Mouse (Mus musculus): Measurements from ENCODE around the gene Apoc3. TPM values are rescaled to one million over a fixed set of nuclear protein-coding genes. Genes with fewer than 3 reads are reported as not detected.

The Apoc3 gene
- polyA plus RNA-seq, 1 experiment from 2014 or later = not detected

- no peaks in the 10 kb centered on the region for H3K36me3 ChIP-seq (ENCODE audit: control insufficient read depth, insufficient read depth, low read length)
- H3K9ac ChIP-seq (ENCODE audit: low read depth, low read length) = no peak overlapping the region
- no peak for ATAC-seq (replicated peaks; ENCODE audit: insufficient number of reproducible peaks, low FRiP score, low TSS enrichment)
- H3K4me1 ChIP-seq (ENCODE audit: control insufficient read depth, insufficient read depth, low read length) = no peaks in the 10 kb centered on the region
- H3K4me2 ChIP-seq = no peak overlapping the region
- 81% methylated on average over 7 of the region's 7 CpGs for WGBS (ENCODE audit: insufficient replicate concordance)
- H3K27me3 ChIP-seq (ENCODE audit: control insufficient read depth, insufficient read depth, low read length) = no peaks in the 10 kb centered on the region
- no peaks in the 10 kb centered on the region for H3K9me3 ChIP-seq (replicated peaks; ENCODE audit: control insufficient read depth, low read length)
- H3K27ac ChIP-seq (ENCODE audit: low read depth, low read length) = no peak overlapping the region
- H3K4me3 ChIP-seq (ENCODE audit: low read depth, low read length) = no peak overlapping the region
Measured at GRCm38 (mm10) chr9:46261131-46261530, 25.7 kb upstream of the Apoc3 start.

DNA sequence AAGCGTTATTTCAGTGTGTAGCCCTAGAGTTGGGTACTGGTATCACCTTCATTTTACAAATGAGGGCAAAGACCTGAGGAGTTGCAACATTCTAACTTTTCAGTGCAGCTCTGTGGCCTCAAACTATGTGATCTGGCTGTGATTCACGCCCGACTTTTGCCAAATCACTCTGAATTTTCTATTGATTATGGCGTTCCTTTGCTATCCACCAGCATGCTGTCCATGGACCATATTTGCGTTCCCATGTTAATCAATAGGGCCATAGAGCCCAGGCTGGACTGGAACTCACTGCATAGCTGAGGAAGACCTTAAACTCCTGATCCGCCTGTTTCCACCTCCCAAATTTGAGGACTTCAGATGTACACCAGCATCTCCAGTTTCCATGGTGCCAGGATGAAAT is 23.7 kb upstream of the Apoc3 start:
- Histone ChIP-seq H3K9ac (ENCODE audit: low read depth, low read length) (no peak overlapping the region), H3K4me2 (no peak overlapping the region), H3K9me3 (replicated peaks; ENCODE audit: control insufficient read depth, low read length) (no peaks in the 10 kb centered on the region), H3K27ac (ENCODE audit: low read depth, low read length) (no peak overlapping the region), H3K36me3 (ENCODE audit: control insufficient read depth, insufficient read depth, low read length) (no peaks in the 10 kb centered on the region), H3K27me3 (ENCODE audit: control insufficient read depth, insufficient read depth, low read length) (no peaks in the 10 kb centered on the region), H3K4me1 (ENCODE audit: control insufficient read depth, insufficient read depth, low read length) (no peaks in the 10 kb centered on the region), H3K4me3 (ENCODE audit: low read depth, low read length) (no peak overlapping the region)
- 78% methylated on average over 6 of the region's 6 CpGs for WGBS (ENCODE audit: insufficient replicate concordance)
- no peak for ATAC-seq (replicated peaks; ENCODE audit: insufficient number of reproducible peaks, low FRiP score, low TSS enrichment)

DNA sequence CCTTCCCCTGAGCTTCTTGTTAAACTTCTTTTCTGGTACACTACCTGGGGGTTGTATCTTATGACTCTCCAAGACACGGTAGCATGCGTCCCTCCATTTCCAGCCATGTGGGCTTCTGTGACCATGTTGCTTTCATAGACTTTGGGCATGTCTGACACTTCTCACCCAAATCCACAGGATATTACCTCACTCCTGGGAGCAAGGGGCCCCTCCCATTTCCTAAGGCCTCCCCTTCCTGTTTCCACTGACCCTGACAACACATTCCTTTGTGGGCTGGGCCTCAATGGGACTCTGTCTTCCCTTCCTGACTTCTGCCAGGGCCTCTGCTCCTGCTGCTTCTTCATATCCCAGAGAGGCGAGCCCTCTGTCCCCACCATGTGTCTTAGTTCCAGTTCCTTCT is 22.1 kb upstream of the Apoc3 start:
- Histone ChIP-seq H3K9me3 (replicated peaks; ENCODE audit: control insufficient read depth, low read length) (no peaks in the 10 kb centered on the region), H3K27ac (ENCODE audit: low read depth, low read length) (peak overlapping the region; percentile 46), H3K36me3 (ENCODE audit: control insufficient read depth, insufficient read depth, low read length) (no peaks in the 10 kb centered on the region), H3K4me2 (no peak overlapping the region), H3K27me3 (ENCODE audit: control insufficient read depth, insufficient read depth, low read length) (no peaks in the 10 kb centered on the region), H3K9ac (ENCODE audit: low read depth, low read length) (no peak overlapping the region), H3K4me1 (ENCODE audit: control insufficient read depth, insufficient read depth, low read length) (no peaks in the 10 kb centered on the region), H3K4me3 (ENCODE audit: low read depth, low read length) (no peak overlapping the region)
- ATAC-seq (replicated peaks; ENCODE audit: insufficient number of reproducible peaks, low FRiP score, low TSS enrichment) = no peak
- 63% methylated on average over 3 of the region's 3 CpGs for WGBS (ENCODE audit: insufficient replicate concordance)

- no peaks in the 10 kb centered on the region for H3K4me1 ChIP-seq (ENCODE audit: control insufficient read depth, insufficient read depth, low read length)
- H3K27ac ChIP-seq (ENCODE audit: low read depth, low read length) = no peak overlapping the region
- H3K4me3 ChIP-seq (ENCODE audit: low read depth, low read length) = no peak overlapping the region
Measured at GRCm38 (mm10) chr9:46256658-46257385, 21.4 kb upstream of the Apoc3 start.

DNA sequence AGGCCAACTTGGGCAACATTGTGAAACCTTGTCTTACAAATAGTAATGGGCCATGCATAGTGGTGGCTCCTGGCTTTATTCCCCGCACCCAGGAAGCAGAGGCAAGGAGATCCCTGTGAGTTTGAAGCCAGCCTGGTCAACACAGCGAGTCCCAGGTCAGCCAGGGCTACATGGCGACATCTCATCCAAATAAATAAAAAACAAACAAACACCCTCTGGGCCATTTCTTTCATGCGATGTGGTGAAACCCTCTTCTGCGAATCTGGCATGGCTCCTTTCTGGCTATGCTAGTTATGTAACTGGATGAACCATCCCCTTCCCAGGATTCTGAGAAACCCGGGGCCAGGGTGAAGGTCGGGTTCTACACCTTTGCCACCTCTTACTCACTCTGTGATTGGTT is 20.7 kb upstream of the Apoc3 start:
- Histone ChIP-seq H3K9ac (ENCODE audit: low read depth, low read length) (no peak overlapping the region), H3K4me1 (ENCODE audit: control insufficient read depth, insufficient read depth, low read length) (no peaks in the 10 kb centered on the region), H3K27me3 (ENCODE audit: control insufficient read depth, insufficient read depth, low read length) (no peaks in the 10 kb centered on the region), H3K4me2 (no peak overlapping the region), H3K36me3 (ENCODE audit: control insufficient read depth, insufficient read depth, low read length) (no peaks in the 10 kb centered on the region), H3K9me3 (replicated peaks; ENCODE audit: control insufficient read depth, low read length) (no peaks in the 10 kb centered on the region), H3K27ac (ENCODE audit: low read depth, low read length) (no peak overlapping the region), H3K4me3 (ENCODE audit: low read depth, low read length) (no peak overlapping the region)
- 79% methylated on average over 7 of the region's 7 CpGs for WGBS (ENCODE audit: insufficient replicate concordance)
- no peak for ATAC-seq (replicated peaks; ENCODE audit: insufficient number of reproducible peaks, low FRiP score, low TSS enrichment)

More at GRCm38 (mm10) chr9:46256658-46257385, 21.4 kb upstream of the Apoc3 start:
- Histone ChIP-seq H3K9ac (ENCODE audit: low read depth, low read length) (no peak overlapping the region), H3K9me3 (replicated peaks; ENCODE audit: control insufficient read depth, low read length) (no peaks in the 10 kb centered on the region), H3K4me2 (no peak overlapping the region), H3K36me3 (ENCODE audit: control insufficient read depth, insufficient read depth, low read length) (no peaks in the 10 kb centered on the region), H3K27me3 (ENCODE audit: control insufficient read depth, insufficient read depth, low read length) (no peaks in the 10 kb centered on the region)
- WGBS (ENCODE audit: insufficient replicate concordance) = 84% methylated on average over 10 of the region's 10 CpGs
- ATAC-seq (replicated peaks; ENCODE audit: insufficient number of reproducible peaks, low FRiP score, low TSS enrichment) = no peak

GRCm38 (mm10) chr9:46246752-46247324 is 11.4 kb upstream of the Apoc3 start:
- no peaks in the 10 kb centered on the region for H3K36me3 ChIP-seq (ENCODE audit: control insufficient read depth, insufficient read depth, low read length)
- H3K27me3 ChIP-seq (ENCODE audit: control insufficient read depth, insufficient read depth, low read length) = no peaks in the 10 kb centered on the region
- H3K4me3 ChIP-seq (ENCODE audit: low read depth, low read length) = no peak overlapping the region
- no peak overlapping the region for H3K4me2 ChIP-seq
- peaks cover 11% of the 10 kb centered on the region; the same call in 1 of the 2 replicates for H3K4me1 ChIP-seq (ENCODE audit: control insufficient read depth, insufficient read depth, low read length)
- no peaks in the 10 kb centered on the region for H3K9me3 ChIP-seq (replicated peaks; ENCODE audit: control insufficient read depth, low read length)
- 31% methylated on average over 11 of the region's 11 CpGs for WGBS (ENCODE audit: insufficient replicate concordance)
- H3K27ac ChIP-seq (ENCODE audit: low read depth, low read length) = no peak overlapping the region
- no peak overlapping the region for H3K9ac ChIP-seq (ENCODE audit: low read depth, low read length)
- no peak for ATAC-seq (replicated peaks; ENCODE audit: insufficient number of reproducible peaks, low FRiP score, low TSS enrichment)

DNA sequence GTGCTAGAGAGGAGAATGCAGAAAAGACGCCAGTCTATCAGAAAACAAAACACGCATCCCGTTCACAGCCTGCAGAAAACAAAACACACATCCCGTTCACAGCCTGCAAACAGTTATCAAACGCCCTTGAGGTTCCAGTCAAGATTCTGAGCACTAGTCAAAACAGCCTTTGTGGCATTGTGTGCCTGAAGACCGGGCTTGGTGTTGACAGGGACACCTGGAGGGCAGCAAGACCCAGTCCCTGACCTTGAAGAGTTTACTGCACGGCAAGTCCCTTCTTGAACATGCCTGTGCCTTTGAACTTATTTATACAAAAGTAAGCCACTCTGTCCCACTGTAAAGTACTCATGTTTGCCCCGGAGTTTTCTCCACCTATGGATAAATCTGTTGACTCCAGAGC is 8.1 kb upstream of the Apoc3 start:
- H3K27me3 ChIP-seq (ENCODE audit: control insufficient read depth, insufficient read depth, low read length) = no peaks in the 10 kb centered on the region
- peaks cover 11% of the 10 kb centered on the region; the same call in 1 of the 2 replicates for H3K4me1 ChIP-seq (ENCODE audit: control insufficient read depth, insufficient read depth, low read length)
- H3K4me2 ChIP-seq = no peak overlapping the region
- no peak overlapping the region; the same call in 1 of the 2 replicates for H3K9ac ChIP-seq (ENCODE audit: low read depth, low read length)
- H3K27ac ChIP-seq (ENCODE audit: low read depth, low read length) = no peak overlapping the region
- WGBS (ENCODE audit: insufficient replicate concordance) = 32% methylated on average over 8 of the region's 8 CpGs
- H3K4me3 ChIP-seq (ENCODE audit: low read depth, low read length) = no peak overlapping the region
- no peaks in the 10 kb centered on the region for H3K9me3 ChIP-seq (replicated peaks; ENCODE audit: control insufficient read depth, low read length)
- no peaks in the 10 kb centered on the region for H3K36me3 ChIP-seq (ENCODE audit: control insufficient read depth, insufficient read depth, low read length)
- ATAC-seq (replicated peaks; ENCODE audit: insufficient number of reproducible peaks, low FRiP score, low TSS enrichment) = no peak

- Histone ChIP-seq H3K27ac (ENCODE audit: low read depth, low read length) (no peak overlapping the region), H3K9ac (ENCODE audit: low read depth, low read length) (no peak overlapping the region), H3K27me3 (ENCODE audit: control insufficient read depth, insufficient read depth, low read length) (no peaks in the 10 kb centered on the region), H3K36me3 (ENCODE audit: control insufficient read depth, insufficient read depth, low read length) (no peaks in the 10 kb centered on the region), H3K4me1 (ENCODE audit: control insufficient read depth, insufficient read depth, low read length) (peaks cover 11% of the 10 kb centered on the region; the same call in 1 of the 2 replicates), H3K4me3 (ENCODE audit: low read depth, low read length) (no peak overlapping the region), H3K9me3 (replicated peaks; ENCODE audit: control insufficient read depth, low read length) (no peaks in the 10 kb centered on the region), H3K4me2 (no peak overlapping the region)
- 56% methylated on average over 4 of the region's 4 CpGs for WGBS (ENCODE audit: insufficient replicate concordance)
- no peak for ATAC-seq (replicated peaks; ENCODE audit: insufficient number of reproducible peaks, low FRiP score, low TSS enrichment)
Measured at GRCm38 (mm10) chr9:46243122-46243521, 7.7 kb upstream of the Apoc3 start.

- Histone ChIP-seq H3K9ac (ENCODE audit: low read depth, low read length) (no peak overlapping the region), H3K36me3 (ENCODE audit: control insufficient read depth, insufficient read depth, low read length) (no peaks in the 10 kb centered on the region), H3K27ac (ENCODE audit: low read depth, low read length) (no peak overlapping the region), H3K4me2 (no peak overlapping the region), H3K4me3 (ENCODE audit: low read depth, low read length) (no peak overlapping the region), H3K27me3 (ENCODE audit: control insufficient read depth, insufficient read depth, low read length) (no peaks in the 10 kb centered on the region), H3K4me1 (ENCODE audit: control insufficient read depth, insufficient read depth, low read length) (peaks cover 11% of the 10 kb centered on the region; the same call in 1 of the 2 replicates), H3K9me3 (replicated peaks; ENCODE audit: control insufficient read depth, low read length) (no peaks in the 10 kb centered on the region)
- WGBS (ENCODE audit: insufficient replicate concordance) = 58% methylated on average over 2 of the region's 2 CpGs
- no peak for ATAC-seq (replicated peaks; ENCODE audit: insufficient number of reproducible peaks, low FRiP score, low TSS enrichment)
Measured at GRCm38 (mm10) chr9:46241818-46242217, 6.4 kb upstream of the Apoc3 start.

Data from heart, embryonic 11.5 days (tissue).